Mouse (Mus musculus): Measurements from ENCODE around the gene Ehd4.
A peak's percentile ranks its signal among the peaks of the same experiment; 100 is the strongest.

Gene Ehd4

GRCm38 (mm10) chr2:120108077-120108476, 46.3 kb downstream of the Ehd4 start:
- no peak for DNase-seq (ENCODE audit: low read depth)

DNA sequence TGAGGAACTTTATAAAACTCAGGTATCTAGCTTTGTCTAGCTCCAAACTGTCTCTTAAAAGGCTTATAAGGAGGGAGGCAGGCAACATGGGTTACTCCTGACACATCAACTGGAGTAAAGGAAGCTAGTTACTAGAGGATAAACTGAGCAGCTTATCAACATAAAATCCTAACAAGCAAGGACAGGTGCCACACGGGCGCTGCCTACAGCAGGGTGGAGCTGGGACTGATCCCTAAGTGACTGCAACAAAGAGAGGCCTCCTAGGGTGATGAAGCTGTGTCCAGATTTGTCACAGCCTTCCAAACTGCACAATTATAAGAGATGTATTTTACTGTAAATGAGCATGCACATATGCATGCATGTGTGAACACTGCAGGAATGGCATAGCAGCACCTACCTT, 47.0 kb downstream of the Ehd4 start:
- DNase-seq (ENCODE audit: low read depth), result no peak

- DNase-seq (ENCODE audit: low read depth), result no peak
Observed at GRCm38 (mm10) chr2:120106397-120106973, 47.9 kb downstream of the Ehd4 start.

- DNase-seq (ENCODE audit: low read depth), result no peak
Observed at GRCm38 (mm10) chr2:120105861-120106260, 48.5 kb downstream of the Ehd4 start.

- DNase-seq (ENCODE audit: low read depth), result no peak
Observed at GRCm38 (mm10) chr2:120102881-120103280, 51.5 kb downstream of the Ehd4 start.

- DNase-seq (ENCODE audit: low read depth), result no peak
Observed at GRCm38 (mm10) chr2:120102450-120102849, 52.0 kb downstream of the Ehd4 start.

DNA sequence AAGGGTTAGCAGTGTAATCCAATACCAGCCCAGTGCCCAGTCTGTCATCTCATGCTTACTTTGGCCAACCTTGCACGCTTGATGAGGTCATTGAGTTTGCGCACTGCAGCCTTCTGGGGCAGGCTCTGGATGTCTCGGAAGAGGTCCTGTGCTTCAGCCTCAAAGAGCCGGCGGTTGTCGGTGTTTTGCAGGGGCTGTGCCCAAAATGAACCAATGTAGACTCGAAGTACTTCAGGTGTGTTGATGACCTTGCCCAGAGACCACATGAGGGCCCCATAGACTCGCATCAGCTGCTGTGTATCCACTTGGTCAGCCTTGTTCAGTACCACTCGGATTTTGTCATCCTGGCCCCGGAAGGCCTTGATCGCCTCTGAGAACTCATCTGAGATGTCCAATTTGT, 52.4 kb downstream of the Ehd4 start:
- DNase-seq (ENCODE audit: low read depth), result no peak

DNA sequence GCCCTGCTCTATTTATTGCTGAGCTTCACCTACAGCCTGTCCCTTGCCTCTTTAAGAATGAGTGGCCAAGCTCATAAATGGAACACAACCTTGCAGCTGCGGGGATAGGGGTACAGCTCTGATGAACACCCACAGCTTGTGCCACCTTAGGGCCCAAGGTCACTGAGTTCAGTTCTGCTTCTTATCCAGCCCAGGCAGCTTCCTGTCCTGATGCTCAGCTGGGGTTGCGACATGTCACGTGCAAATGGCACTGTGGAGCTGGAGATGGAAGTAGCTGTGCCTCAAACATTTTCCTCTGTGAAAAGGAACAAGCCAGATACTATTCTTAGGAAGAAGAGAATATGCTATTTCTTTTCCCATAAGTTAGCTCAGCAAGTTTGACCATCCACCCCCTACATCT, 54.5 kb downstream of the Ehd4 start:
- no peak for DNase-seq (ENCODE audit: low read depth)

DNA sequence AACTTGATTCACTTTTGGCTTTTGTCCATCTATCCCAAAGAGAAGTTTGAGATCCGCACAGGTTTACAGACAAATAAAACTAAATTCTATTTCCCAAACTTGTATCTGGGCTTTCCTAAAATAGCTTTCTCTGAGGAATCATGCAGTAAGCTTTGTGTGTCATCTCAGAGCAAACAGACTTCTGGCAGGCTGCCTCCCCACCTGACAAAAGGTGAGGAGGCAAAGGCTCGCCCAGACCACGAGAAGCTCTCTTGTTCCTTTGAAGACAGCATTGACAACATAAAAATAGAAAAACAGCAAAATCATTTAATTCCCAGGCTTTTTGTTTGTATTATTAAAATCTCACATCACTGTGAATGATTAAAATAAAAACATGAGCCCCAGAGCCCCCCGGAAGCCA, 55.1 kb downstream of the Ehd4 start:
- DNase-seq (ENCODE audit: low read depth), result no peak

DNA sequence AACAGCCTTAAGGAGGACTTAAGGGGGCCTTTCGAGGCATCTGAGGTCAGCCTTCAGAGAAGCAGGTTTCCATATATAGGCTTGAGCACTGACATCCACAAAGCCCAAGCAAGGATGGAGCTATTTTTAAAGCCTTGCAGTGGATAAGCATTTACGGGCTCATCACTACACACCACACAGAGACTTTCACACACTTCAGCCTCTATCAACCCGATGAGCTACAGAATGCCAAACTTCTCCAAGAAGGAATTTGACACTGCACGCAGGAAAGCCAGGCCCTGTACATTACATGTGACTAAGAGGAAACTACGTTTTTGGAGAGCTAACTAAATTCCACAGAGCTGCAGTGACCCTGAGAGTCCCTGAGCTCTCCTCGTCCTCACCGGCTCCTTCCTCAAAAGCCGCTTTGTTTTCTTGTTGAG, 55.6 kb downstream of the Ehd4 start:
- DNase-seq (ENCODE audit: low read depth), result no peak

DNA sequence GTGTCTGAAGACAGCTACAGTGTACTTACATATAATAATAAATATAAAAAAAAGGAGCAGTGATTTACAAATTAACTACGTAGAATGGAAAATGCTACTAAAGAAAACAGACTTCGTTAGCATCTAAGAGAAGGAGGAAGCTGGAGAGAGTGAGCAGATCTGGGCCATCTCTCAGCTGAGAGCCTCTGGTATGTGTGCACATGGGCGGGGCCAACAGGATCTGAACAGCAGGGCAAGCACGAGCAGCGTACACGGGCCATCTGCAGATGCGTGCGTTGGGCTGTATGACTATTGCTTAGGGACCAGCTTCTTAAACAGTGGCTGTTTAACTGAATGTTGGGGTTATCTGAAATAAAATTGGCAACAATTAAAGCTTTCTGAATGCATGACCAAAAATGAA, 56.5 kb downstream of the Ehd4 start:
- no peak for DNase-seq (ENCODE audit: low read depth)

DNA sequence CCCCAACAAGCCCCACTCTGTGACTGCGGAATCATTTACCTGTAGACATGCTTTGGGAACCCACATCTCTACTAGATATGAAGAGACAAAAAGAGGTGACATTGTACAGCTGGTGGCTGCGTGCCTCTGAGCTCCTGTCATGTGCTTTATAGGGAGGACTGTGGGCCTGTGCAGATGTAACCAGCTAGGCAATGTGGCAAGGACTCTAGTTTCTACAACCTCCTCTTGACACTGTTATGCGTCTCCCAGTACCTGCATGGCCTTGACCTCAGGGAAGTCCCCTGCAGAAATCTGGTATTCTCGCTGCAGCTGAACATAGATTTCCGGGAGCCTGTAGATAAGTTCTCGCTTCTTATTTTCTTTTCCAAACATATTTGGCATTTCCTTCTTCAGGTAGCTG, 57.7 kb downstream of the Ehd4 start:
- no peak for DNase-seq (ENCODE audit: low read depth)

GRCm38 (mm10) chr2:120096191-120096590, 58.2 kb downstream of the Ehd4 start:
- DNase-seq (ENCODE audit: low read depth), result no peak

DNA sequence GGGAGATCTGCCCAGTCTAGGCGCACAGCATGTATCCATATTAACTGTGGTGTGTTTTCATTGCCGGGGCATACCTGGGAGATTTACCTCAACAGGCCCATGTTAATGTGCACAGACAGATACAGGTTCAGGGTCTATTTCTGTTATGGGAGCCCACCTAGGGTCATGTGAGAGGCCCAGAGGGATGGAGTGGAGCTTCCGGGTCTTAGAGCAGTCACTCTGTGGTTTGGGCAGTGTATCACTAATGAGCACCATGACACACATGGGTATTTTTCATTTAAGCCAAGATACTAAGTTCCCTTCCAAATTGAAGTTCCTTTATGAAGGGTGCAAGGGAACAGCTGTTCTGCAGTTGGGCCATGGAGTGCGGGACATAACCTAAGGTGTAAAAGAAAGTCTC, 59.2 kb downstream of the Ehd4 start:
- no peak for DNase-seq (ENCODE audit: low read depth)

DNA sequence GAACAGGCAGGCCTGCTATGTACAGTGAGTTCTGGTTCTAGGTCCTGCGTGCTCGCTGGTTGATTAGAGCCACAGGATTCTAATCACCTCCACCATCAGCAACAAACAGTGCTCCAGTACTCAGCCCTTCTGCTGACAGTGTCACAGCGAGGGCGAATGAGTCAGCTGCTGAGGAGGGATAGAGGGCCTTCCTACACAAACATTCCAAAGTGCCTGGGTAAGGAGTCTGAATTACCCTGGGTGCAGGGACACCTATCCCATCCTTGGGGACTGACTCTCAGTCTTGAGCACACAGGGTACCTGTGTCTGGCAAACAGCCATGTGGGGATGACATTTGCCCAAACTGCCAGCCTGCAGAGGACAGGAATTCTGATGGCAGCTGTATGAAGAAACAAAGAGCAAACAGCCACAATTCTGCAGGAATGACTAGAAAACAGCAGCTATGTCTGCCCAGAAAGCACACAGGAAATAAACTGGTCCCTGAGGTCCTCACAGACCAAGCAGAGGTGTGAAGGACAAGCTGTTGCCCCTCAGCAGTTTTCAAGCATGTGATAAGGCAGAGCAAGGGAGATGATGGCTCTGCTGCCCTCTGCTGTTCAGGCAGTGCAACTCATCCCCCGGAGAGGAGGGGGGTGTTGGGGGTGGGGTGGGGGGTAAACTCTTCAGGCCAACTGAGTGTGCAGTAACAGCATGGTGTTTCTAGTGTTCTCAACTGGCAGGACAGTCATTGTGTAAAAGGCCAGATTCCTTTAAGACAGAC, 60.6 kb downstream of the Ehd4 start:
- DNase-seq (ENCODE audit: low read depth), result peak; percentile 60

DNA sequence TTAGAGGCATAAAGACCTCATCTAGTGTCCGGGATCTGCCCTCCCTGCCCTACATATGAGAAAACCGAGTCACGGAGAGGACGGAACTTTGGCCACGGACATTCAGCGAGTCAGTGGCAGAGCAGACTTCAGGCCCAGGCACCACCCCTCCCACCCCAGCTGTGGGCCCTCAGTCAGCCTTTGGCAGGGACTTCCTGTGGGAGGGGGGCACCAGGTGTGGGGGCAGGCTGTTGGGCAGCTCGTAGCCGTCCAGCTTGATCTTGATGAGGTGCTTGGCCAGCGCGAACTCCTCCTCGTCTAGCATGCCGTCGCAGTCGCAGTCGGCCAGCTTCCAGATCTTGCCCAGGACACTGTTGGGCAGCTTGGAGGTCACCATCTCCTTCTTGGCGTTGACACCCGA, 63.4 kb downstream of the Ehd4 start:
- DNase-seq (ENCODE audit: low read depth), result no peak

GRCm38 (mm10) chr2:120087897-120088296, 66.5 kb downstream of the Ehd4 start:
- no peak for DNase-seq (ENCODE audit: low read depth)

GRCm38 (mm10) chr2:120087391-120087790, 67.0 kb downstream of the Ehd4 start:
- no peak for DNase-seq (ENCODE audit: low read depth)

DNA sequence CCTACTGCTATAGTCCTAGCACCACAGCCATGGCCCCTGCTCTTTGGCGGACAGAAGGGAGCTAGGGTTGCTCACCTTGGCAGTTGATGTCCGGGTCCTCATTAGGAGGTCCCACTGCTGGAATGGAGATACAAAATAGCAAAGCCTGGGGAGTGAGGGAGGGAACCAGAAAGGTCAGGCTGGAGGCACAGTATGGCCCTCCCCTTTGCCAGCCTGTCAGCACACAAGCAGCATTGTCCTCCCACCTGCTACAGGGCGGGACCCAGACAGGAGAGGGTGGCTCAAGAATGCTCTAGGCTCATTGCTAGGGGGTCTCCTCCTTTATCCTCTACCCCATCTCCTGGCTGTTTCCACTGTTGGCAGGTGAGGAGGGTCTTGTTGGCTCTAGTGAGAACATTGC, 68.4 kb downstream of the Ehd4 start:
- DNase-seq (ENCODE audit: low read depth), result no peak

DNA sequence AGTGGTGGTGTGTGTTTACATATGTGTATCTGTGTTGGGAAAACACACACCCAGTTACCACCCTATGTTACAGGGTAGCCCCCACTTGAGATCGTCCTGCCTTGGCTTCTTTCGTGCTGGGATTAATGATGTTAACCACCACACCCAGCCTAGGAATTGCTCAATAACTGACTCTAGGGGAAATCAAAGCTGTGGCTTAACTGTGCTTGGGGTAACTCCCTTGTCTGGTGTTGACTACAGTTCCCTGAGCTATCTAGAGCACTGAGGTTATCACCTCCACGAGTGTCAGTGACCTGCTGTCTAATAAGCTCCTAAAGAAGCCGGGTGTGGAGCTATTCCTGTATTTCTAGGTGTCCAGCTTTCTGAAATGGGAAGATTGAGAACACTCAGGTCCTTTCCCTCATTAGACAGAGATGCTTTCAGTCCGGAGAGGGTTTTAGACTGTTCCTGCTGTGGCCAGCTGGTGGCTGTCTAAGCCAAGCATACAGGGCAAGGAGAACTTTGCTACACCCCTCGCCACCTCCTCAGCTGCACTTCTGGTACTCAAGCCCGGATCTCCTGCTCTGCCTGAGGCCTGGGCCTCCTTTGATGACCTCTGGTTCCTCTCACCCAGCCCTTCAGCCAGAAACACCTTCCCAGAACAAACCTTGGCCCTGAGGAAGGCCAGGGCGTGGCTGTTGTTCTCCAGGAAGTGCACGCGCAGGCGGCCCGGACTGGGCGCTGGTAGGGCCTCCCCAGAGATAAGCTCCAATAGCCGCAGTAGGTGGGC, 69.6 kb downstream of the Ehd4 start:
- DNase-seq (ENCODE audit: low read depth), result no peak

DNA sequence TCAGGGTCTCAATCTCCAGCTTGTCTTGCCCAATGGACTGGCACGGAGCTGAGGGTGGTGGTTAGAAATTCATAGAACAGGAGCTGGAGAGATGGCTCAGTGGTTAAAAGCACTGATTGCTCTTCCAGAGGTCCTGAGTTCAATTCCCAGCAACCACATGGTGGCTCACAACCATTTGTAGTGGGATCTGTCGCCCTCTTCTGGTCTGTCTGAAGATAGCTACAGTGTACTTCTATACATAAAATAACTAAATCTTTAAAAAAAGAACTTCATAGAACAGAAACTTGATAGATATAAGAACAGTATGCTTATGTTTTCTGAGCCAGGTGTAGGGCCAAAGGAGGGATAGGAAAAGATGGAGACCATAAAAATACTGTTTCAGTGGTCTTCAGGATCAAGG, 72.0 kb downstream of the Ehd4 start:
- no peak for DNase-seq (ENCODE audit: low read depth)

DNA sequence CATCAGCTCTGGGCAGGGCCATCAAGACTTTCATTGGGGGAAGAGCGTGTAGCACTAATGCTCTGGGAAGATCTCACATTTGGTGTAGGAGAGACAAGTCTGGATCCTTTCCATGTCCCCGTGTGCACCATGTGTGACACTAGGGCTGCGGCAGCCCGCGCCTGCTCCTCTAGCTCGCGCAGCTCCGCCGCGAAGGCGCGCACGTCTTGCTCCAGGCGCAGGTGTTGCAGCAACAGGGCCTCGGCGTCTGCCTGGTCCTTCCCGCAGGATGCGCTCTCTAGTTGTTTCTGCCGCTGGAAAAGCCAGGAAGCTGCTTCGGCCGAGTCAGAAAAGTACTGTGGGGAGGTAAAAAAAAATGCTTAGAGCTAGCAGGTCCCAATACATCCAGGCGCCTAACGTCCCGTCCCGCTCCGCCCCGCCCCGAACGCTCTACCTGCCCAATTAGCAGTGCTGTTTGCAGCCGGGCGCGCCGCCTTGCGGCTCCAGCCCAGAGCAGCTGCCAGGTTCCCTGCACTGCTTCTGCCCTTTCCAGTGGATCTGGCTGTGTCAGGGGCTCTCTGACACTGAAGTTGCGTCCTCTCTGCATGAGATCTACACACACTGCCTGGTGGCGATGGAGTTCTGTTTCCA, 78.2 kb downstream of the Ehd4 start:
- DNase-seq (ENCODE audit: low read depth), result peak; percentile 67

DNA sequence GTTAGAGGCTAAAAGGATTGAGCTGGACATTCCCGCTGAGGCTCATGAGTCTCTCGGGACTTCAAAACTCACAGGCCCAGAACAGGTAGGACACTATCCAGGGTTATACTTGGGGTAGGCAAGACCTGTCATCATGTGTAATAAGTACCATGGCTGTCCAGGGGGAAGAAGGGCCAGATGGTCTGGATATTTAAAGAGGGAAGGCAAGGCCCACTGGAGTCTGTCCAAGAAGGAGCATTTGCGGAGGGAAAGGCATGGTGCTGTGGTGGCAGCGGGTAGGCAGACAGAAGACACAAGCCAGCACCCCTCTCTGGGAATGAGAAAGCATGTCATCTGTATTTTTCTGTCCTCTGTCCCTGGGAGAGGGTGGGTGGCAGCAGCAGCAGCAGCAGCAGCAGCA, 80.3 kb downstream of the Ehd4 start:
- DNase-seq (ENCODE audit: low read depth), result no peak
